Mouse (Mus musculus) heart, postnatal 10 days (tissue): ENCODE results near the gene Reck. TPM values are rescaled to one million over a fixed set of nuclear protein-coding genes. Genes with fewer than 3 reads are reported as not detected.

Experiments
- DNase-seq, 2 experiments: peaks; one replicate each; pipeline ENCODE4 v3.0.0; 2021
- intact Hi-C: fragments of 180-260 bp; cut with DNase I; formaldehyde crosslinking; loops from one replicate; pipeline ENCODE4 v1.15.1; 2025
- total RNA-seq, 2 experiments: library from RNA; stranded (reverse); gene quantifications; 2 replicates each; pipeline ENCODE4 v1.2.3; 2021

Gene Reck
- total RNA-seq, 2 experiments from 2014 or later = 12.3 to 12.8 TPM

GRCm38 (mm10) chr4:43965856-43966535 is 90.7 kb downstream of the Reck start:
- DNase-seq = no peak
- intact Hi-C loops = no loop called here

GRCm38 (mm10) chr4:43968650-43969049 is 93.3 kb downstream of the Reck start:
- peak; percentile 81 for DNase-seq
- intact Hi-C loops = no loop called here

- intact Hi-C loops = no loop called here
- peak in 1 of 2 experiments; percentile 36 for DNase-seq
Measured at GRCm38 (mm10) chr4:43969373-43969772, 94.0 kb downstream of the Reck start.

- intact Hi-C loops = no loop called here
- no peak for DNase-seq
Measured at GRCm38 (mm10) chr4:43970393-43971330, 95.3 kb downstream of the Reck start.

- intact Hi-C loops = no loop called here
- no peak for DNase-seq
Measured at GRCm38 (mm10) chr4:43971541-43972136, 96.3 kb downstream of the Reck start.

- DNase-seq = peak; percentile 57 to 69
- intact Hi-C loops = no loop called here
Measured at GRCm38 (mm10) chr4:43972137-43972591, 96.8 kb downstream of the Reck start.

GRCm38 (mm10) chr4:43973526-43973981 is 98.2 kb downstream of the Reck start:
- peak; percentile 80 to 83 for DNase-seq
- intact Hi-C loops = no loop called here

GRCm38 (mm10) chr4:43974914-43975616 is 99.7 kb downstream of the Reck start:
- intact Hi-C loops = no loop called here
- DNase-seq = no peak

- intact Hi-C loops = no loop called here
- DNase-seq = no peak
Measured at GRCm38 (mm10) chr4:43976223-43976740, 101.0 kb downstream of the Reck start.

GRCm38 (mm10) chr4:43978521-43979443 is 103.5 kb downstream of the Reck start:
- intact Hi-C loops = loop anchor here (1.0 kb wide), 1 partner anchor 21 kb away; the partner anchor contains the start of gene Glipr2
- peak; percentile 78 to 80 for DNase-seq

- intact Hi-C loops = loop anchor here (5.0 kb wide), 1 partner anchor 217 kb away; no protein-coding TSS in a partner anchor
- DNase-seq = peak; percentile 43 to 58
Measured at GRCm38 (mm10) chr4:43979746-43980145, 104.4 kb downstream of the Reck start.

- intact Hi-C loops = loop anchor here (5.0 kb wide), 1 partner anchor 218 kb away; no protein-coding TSS in a partner anchor
- DNase-seq = no peak
Measured at GRCm38 (mm10) chr4:43980236-43980635, 104.9 kb downstream of the Reck start.

GRCm38 (mm10) chr4:43980846-43981245 is 105.5 kb downstream of the Reck start:
- intact Hi-C loops = loop anchor here (5.0 kb wide), 1 partner anchor 219 kb away; no protein-coding TSS in a partner anchor
- no peak for DNase-seq

- intact Hi-C loops = loop anchor here (5.0 kb wide), 1 partner anchor 219 kb away; no protein-coding TSS in a partner anchor
- no peak for DNase-seq
Measured at GRCm38 (mm10) chr4:43981251-43981650, 105.9 kb downstream of the Reck start.

- intact Hi-C loops = loop anchor here (1.0 to 5.0 kb wide), 3 partner anchors 57 to 220 kb away; no protein-coding TSS in a partner anchor
- DNase-seq = peak; percentile 96 to 98
Measured at GRCm38 (mm10) chr4:43982053-43982732, 106.9 kb downstream of the Reck start.

- intact Hi-C loops = loop anchor here (5.0 kb wide), 1 partner anchor 221 kb away; no protein-coding TSS in a partner anchor
- peak in 1 of 2 experiments; percentile 26 for DNase-seq
Measured at GRCm38 (mm10) chr4:43983181-43983580, 107.9 kb downstream of the Reck start, which contains the start of gene Ccin. Ccin (plus strand) TSS chr4:43983483.

GRCm38 (mm10) chr4:43983756-43984155 is 108.4 kb downstream of the Reck start:
- no peak for DNase-seq
- intact Hi-C loops = loop anchor here (5.0 kb wide), 1 partner anchor 221 kb away; no protein-coding TSS in a partner anchor

- intact Hi-C loops = loop anchor here (5.0 kb wide), 1 partner anchor 222 kb away; no protein-coding TSS in a partner anchor
Measured at GRCm38 (mm10) chr4:43984326-43984725, 109.0 kb downstream of the Reck start.

More at GRCm38 (mm10) chr4:43984326-43984725, 109.0 kb downstream of the Reck start:
- DNase-seq = no peak
